Mouse (Mus musculus): ENCODE data around the gene St8sia2. TPM values are rescaled to one million over a fixed set of nuclear protein-coding genes. Genes with fewer than 3 reads are reported as not detected.

The St8sia2 gene
- polyA plus RNA-seq (2012; ENCODE audit: low replicate concordance) = not detected in 2 replicates

GRCm38 (mm10) chr7:74013601-74014175 is at the start of gene St8sia2:
St8sia2 (minus strand) TSS chr7:74013690.

Measured in hematopoietic multipotent progenitor cell, adult 10-12 weeks (in vitro differentiated cells).